Mouse (Mus musculus) lung, postnatal 36 days (tissue): ENCODE data around the gene Nmral1.
"Not testable (repeated sequence)": the region's sequence is repeated elsewhere in the genome, so short reads cannot be mapped to it uniquely, and the experiment has no call there.

Source experiments
- DNase-seq: peaks from one replicate; pipeline ENCODE4 v3.0.0; 2022; ENCODE audit warnings: mixed read lengths

The Nmral1 gene

DNA sequence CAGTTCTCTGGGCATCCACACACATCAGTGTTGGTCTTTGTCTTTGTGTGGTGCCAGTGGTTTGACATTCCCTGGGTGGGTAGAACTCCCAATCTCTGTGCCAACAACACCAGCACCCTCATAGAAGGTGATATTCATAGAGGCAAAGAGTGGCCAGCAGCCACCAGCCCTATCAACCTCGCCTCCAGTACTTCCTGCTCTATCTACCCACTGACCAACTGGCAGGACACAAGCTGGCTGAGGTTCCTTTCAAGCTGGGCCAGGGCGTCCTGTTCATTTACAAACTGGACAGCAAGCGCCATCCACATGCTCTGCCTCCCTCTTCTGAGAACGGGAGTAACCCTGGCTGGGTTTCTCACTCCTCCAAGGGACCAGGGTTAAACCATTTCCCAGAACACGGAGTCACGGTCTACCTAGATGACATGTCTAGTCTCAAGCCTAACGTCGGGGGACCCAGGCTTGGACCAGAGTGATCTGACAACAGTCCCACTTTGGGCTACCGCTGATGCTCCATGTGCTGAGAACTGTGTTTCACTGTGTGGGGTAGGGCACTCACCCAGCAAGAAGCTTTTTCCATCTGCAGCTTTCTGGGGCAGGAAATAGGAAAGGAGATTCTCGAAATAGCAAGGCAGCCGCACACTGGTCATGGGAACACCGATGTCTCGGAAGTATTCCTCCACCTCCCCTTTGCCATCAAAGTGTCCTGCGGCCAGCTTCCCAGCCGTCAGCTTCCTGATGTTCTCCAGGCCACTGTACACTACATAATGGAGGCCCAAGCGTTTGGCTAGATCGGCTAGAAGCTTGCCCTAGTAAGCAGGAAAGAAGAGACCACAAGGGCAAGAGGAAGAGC, 5.1 kb downstream of the Nmral1 start:
- no peak for DNase-seq

DNA sequence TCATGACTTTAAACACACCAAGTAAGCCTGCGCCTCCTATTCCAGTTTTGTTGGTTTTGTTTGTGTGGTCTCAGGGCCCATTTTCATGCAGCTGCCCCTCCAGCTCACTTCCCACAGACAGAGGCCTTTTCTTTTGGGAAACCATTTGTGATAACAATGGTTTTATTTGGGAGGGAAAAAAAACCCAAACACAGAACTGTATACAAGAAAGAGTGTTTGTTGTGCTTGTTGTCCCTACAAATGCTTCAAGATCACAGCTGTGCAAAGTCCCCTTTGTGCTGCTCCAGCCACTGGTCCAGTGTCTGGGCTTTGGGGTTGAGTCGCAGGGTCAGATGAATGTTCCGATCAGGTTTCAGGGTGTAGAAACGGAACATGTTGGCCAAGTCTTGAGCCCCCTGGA, 8.0 kb downstream of the Nmral1 start:
- DNase-seq, result no peak

DNA sequence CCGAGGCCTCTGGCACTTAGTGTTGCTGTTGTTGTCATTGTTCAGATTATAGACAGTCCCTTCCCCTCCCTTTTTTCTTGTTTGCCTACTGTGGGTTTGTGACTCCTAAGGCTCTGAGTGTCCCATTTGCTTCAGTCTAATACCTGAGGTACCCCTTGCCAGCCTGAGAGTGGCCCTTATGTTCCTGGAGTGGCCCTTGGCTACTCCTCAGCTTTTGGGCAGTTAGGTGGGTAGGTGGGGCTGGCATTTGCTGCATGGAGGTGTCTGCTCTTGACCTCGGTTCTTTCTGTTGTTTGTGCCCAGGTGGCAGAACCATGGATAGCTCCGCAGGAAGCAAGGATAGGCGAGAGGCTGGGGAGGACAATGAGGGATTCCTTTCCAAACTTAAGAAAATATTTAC, 13.6 kb downstream of the Nmral1 start:
- DNase-seq, result peak; percentile 81

DNA sequence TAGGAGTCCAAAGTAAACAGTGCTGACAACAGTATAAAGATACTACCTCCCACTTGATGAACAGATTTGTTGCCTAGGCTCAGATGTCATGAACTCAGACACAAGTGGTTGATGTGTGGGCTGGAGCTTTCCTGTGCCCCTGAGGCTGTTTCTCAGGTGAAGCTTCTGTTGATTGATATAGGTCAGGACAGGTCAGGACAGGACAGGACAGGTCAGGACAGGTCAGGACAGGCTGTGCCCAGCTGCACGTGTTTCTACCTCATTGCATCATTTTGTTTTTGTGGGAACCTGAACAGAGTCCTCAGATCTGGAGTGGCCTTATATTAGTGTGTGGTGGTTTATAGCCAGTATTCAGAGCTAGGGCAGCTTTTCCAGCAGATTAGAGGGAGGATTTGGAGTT, 16.5 kb downstream of the Nmral1 start:
- no peak for DNase-seq

DNA sequence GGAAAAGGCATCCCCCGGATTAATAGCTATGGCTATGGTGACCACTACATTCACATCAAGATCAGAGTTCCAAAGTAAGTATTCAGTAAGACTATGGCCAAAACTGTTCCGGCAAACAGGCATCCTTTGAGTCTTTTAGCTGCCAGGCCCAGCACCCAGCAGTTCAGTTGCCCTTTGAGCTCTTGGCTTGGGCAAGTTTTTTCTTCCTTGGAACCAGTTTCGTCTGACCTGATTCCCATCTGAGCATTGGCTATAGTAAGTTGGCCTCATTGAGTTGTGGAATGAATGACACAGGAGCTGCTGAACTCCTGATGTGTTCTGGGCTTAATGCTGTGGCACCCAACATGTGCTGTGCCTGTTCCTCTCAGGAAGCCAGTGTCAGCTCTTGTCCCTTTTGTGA, 17.9 kb downstream of the Nmral1 start:
- DNase-seq, result no peak

DNA sequence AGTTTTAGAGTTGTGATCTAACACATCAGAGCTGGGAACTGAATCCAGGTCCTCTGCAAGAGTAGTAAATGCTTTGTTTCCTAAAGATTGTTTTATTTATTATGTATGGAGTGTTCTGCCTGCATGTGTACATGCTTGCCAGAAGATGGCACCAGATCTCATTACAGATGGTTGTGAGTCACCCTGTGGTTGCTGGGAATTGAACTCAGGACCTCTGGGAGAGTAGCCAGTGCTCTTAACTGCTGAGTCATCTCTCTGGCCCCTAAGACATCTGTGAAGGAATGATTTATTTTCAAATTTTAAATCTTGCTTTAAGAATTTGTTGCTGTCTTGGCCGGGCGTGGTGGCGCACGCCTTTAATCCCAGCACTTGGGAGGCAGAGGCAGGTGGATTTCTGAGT, 29.8 kb downstream of the Nmral1 start:
- not testable (repeated sequence) for DNase-seq

DNA sequence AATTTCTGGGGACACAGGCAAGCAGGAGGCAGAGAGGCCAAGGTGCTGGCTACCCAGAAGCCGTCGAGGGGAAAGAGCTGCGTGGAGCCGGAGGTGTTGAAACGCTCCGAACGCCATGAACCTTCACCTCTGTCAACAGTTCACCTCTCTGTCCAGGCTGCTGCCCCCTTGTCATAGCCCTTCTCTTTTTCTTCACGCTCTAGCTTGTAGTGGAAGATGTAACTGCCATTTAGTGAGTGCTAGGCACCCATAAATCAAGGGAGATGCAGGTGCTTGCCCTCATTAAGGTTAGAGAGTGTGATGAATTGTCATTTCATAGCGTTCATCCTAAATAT, 34.7 kb downstream of the Nmral1 start:
- no peak for DNase-seq

DNA sequence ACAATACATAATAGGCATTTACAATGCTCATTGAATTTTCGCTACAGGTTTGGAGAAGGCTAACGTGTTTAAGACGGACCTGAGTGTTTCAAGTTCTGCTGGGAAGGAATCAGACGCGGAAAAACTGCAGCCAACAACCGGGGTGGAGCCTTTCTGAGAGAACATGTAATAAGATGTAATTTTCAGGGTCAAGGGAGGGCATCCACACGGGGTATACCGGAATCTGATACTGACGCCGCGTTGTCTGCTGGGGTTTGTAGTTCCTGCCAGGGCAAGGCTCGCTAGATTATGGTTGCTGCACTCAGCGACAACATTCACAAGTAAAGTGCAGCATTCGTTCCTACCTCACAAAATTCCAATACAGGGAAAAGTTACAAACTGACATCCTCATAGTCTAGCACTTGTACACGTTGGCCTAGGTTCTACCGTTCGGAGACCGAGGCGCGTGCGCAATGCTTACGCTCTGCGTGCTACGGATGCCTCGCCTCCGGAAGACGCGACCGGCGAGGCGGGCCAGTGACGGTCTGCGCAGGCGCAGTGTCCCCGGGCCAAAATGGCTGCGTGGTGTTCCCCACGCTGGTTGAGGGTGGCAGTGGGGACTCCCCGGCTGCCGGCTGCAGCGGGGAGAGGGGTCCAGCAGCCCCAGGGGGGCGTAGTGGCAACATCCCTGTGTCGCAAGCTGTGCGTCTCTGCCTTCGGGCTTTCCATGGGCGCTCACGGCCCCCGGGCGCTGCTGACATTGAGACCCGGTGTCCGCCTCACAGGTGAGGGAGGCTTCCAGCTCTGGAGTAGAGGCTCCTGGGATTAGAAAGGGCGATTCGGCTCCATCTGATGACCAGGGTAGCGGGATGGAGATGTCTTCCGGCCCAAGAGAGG, 35.3 kb downstream of the Nmral1 start:
- peak; percentile 96 for DNase-seq

DNA sequence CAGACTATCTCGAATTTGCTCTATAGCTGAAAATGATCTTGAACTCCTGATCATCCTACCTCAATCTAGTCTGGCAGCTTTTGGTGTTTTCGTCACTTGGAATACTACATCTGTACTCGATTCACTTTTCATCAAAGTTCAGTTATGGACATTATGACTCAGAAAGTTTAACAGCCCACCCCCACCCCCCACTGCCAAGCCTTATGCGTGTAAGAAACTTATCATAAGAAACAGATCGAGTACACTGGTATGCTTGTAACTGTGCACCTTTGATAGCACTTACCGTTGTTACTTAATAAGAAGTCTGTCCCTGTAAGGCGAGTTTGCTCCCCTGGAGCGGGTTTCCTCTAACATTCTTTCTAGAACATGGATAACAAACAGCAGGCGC, 36.0 kb downstream of the Nmral1 start:
- no peak for DNase-seq

DNA sequence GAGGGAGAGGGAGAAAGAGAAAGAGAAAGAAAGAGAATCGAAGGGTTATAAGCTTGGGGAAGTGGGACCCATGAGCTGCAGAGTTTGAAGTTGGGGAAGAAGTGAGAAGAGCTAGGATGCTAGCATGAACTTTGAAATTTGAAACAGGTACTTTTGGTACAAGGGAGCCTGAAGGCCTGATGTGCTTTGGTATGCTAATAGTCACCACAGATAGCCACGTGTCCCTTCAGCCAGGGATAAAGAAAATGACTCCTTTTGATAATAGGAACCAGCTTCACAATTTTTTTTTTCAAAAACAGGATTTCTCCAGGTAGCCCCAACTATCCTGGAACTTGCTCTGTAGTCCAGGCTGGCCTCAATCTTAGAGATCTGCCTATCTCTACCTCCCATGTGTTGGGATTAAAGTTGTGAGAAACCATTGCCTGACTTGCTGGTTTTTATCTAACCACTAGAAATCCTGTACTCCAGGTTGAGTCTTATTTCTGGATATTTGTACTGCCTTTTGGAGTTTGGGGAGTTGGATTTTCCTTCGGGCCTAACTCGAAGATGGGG, 36.5 kb downstream of the Nmral1 start:
- no peak for DNase-seq

DNA sequence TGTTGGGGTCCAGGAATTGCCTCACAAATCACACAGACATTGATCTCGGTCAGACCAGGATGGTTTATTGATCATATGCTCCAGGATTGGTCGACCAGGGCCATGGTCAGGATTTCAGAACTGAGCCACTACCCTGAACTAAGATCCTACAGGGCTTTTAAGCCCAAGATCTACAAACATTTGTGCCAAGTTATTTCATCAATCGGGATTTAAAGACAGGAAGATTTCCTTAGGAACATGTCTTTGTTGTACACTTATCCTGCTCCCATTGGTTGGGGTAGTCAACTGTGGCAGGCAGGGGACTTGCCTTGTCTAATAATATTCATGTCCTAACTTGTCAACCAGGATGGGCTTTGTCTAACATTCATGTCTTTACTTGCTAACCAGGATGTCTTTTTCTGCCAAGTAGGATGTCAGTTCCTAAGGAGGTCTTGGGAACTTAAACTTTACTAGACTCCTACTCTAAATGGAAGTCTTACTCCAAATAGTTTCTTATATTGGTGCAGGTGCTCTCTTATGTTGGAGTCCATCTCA, 38.2 kb downstream of the Nmral1 start:
- not testable (repeated sequence) for DNase-seq

DNA sequence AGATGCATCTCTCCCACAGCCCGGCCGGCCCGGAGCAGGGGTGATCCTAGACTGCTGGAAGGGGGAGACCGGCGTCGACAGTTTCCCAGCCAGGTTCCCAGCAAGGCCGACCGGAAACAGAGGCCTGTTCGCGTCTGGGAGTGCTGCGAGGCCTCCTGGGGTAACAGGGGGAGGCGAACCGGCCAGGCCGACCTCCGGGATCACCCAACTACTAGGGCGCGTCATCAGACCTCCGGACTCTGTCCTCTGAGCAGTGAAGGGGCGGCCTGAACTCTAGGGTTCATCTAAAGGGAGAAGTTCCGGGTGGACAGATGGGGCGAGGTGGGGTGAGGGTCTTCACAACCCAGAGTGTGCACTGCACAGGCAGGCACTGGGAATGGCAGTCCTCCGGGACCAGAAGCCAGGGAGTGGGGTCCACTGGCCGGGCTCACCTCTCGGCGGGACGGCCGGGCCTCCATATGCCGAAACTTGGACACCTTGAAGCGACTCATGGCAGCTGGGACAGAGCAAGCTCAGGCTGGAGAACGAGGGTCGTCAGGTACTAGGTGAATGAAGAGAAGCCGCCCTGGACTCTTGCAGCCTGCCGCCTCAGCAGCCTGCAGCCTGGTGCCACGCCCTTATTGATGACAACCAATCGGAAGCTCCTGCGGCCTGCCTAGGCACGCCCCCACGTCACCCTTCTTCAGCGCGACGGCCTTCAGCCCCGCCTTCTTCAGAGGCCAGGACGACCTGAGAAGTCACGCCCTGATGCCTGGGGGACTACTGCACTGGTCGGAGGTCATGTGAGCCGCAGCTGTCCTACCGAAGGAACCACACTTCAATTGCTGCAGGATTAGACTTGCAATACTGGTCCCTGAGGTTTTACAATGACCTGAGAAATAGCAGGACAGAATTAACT, 39.8 kb downstream of the Nmral1 start, which contains the start of gene Coro7:
Coro7 (minus strand) TSS at position 657 of the 898 bp plus-strand sequence.
- peak; percentile 97 for DNase-seq

DNA sequence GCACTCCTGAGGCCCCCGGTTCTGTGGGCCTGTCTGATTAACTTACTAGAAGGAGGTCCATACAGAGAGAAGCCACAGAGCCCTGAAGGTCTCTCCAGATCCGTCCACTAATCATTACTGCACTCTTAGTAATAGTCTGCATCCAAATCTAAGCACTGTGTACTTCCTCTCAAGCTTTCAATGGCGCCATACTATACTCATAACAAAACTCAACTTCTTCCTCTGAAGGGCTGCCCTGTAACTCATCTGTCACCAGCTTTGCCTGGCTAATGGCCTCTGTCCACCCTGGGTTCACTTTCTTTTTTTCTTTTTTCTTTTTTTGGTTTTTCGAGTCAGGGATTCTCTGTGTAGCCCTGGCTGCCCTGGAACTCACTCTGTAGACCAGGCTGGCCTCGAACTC, 41.1 kb downstream of the Nmral1 start:
- DNase-seq, result no peak

DNA sequence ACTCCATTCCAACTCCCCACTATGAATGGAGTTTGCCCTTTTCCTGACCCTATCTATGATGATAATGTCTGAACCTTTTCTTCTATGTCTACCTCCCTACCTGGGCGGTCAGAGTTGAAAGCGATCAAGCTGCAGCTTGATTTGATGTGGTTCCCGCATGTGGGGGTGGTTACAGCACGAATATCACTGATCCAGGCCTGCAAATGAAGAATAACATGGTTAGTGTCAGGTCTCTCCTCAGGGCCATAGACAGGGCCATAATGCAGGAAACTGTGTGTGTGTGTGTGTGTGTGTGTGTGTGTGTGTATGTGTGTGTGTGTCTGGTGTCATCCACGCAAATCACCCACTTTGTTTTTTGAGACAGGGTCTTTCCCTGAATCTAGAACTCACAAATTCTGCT, 42.3 kb downstream of the Nmral1 start:
- no peak for DNase-seq

DNA sequence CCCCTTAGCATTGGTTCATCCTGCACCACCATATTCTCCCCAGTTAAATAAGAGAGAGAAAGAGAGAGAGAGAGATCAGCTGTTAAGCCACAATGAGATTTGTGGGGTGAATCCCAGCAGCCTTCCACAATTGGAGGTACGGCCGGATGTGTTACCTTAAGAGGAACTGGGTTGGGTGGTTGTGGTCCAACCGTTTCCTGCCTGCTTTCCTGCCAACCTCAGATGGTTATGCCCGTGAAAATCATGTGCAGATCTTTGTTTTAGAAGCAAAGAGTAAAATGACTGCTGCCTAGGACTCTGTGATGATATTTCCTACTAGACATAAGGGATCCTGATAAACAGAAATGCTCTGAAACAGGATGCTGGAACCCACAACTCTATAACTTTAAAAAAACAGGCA, 45.1 kb downstream of the Nmral1 start:
- DNase-seq, result peak; percentile 19

DNA sequence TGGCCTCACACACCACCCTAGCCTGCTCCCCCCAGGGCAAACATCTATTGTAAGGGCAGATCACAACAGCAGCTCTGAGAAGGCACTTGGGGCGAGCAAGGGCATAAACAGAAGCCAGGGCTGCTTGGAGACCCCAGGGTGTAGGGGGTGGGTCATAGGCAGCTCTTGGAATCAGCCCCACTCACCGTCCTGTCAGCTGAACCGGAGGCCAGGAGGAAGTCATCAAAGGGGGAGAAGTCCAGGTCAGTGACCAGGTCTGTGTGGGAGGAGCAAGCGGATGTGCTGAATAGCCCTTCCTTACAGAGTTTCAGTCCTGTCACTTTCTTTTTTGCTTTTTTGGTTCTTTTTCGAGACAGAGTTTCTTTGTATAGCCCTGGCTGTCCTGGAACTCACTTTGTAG, 48.8 kb downstream of the Nmral1 start:
- DNase-seq, result no peak

DNA sequence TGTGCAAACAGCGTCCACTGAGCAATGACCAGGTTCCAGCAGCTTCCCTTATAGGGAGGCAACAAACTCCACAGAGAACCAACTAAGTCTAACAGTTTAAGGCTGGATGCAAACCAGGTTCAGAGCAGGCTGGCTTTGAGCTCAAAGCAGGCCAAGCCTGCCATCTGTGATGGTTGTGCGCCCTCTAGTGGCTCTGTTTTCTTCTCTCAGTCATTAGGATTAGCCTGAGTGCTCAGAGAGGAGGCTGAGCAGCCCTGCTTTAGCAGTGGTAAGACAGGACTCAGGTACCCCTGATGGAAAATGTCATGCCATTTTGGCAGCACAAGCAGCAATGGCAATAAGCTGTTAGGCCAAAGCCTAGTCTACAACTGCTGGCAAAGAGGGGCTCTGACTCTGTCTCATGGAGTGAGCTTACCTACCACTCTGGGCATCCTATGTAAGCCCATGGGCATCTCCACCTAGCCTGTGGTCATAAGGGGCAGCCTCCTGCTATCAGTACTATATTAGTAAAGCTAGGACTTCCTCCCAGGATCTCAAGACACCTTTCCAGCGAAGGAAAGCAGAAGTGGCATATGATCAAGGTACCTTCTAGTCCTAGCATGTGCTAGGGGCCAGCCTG, 51.9 kb downstream of the Nmral1 start:
- DNase-seq, result peak; percentile 95

DNA sequence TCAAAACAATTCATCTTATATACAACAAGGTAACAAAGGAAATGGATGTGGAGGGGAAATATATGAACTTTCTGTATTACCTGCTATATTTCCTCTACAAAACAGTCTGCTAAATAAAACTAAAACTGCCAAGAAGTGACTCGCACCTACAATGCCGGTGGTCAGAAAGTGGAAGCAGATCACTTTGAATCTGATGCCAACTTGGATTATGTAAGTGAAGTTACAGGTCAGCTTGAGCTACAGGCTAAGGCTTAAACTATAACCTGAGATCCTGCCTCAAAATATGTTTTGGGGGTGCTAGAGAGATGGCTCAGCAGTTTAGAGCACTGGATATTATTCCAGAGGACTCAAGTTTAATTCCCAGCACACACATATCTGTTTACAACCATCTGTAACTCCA, 53.4 kb downstream of the Nmral1 start:
- no peak for DNase-seq

DNA sequence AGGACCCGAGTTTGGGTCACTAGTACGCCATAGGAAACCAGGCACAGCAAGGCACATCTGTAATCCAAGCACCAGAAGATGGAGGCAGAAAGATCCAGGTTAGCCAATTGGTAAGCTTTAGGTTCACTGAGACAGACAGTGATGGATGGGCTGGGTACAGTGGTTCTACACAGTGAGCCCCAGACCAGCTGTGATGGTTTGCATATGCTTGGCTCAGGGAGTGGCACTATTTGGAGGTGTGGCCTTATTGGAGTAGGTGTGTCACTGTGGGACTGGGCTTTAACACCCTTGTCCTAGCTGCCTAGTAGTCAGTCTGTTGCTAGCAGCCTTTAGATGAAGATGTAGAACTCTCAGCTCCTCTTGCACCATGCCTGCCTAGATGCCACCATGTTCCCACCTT, 55.4 kb downstream of the Nmral1 start:
- DNase-seq, result no peak

DNA sequence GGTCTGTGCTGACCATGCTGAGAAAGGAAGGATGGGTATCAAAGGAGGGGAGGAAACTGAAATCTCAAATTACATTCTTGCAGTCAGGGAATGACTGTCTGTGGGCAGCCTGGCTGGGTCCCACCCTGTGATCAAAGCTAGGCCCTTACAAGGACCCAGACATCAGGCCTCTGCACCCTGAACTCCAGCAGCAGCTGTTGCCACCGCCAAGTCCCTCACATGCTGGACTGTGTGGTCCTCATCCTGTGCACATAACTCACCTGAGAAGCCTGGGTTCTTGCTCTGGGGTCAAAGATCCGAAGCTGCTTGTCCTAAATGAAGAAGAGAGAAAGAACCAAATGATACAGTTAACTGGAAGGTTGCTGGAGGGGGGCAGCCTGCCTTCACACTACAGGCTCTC, 57.6 kb downstream of the Nmral1 start:
- DNase-seq, result no peak
